Mouse (Mus musculus): ENCODE data around the gene Bglap. TPM values are rescaled to one million over a fixed set of nuclear protein-coding genes. Genes with fewer than 3 reads are reported as not detected.

Gene Bglap
- polyA plus RNA-seq, 1 experiment from 2014 or later, result not detected

GRCm38 (mm10) chr3:88363700-88364099 lies 20.6 kb downstream of the Bglap start:
- no peak for ATAC-seq (ENCODE audit: low FRiP score)
- Histone ChIP-seq H3K4me3 (replicated peaks) (no peak overlapping the region), H3K27me3 (replicated peaks) (peaks cover 18% of the 10 kb centered on the region), H3K9me3 (replicated peaks) (no peaks in the 10 kb centered on the region), H3K9ac (replicated peaks) (no peak overlapping the region), H3K4me1 (0 out of 2 replicates have a peak, but pooled peaks cover 5% of the 10 kb centered on the region), H3K27ac (replicated peaks) (no peak overlapping the region), H3K4me2 (no peak overlapping the region), H3K36me3 (peaks cover 42% of the 10 kb centered on the region)
- 61% methylated on average over 4 of the region's 4 CpGs for WGBS

- 94% methylated on average over 2 of the region's 2 CpGs for WGBS
- ATAC-seq (ENCODE audit: low FRiP score), result no peak
- no peak overlapping the region for H3K4me3 ChIP-seq (replicated peaks)
- peaks cover 59% of the 10 kb centered on the region for H3K36me3 ChIP-seq
- no peaks in the 10 kb centered on the region for H3K9me3 ChIP-seq (replicated peaks)
- no peak overlapping the region for H3K4me2 ChIP-seq
- no peak overlapping the region for H3K27ac ChIP-seq (replicated peaks)
- peaks cover 18% of the 10 kb centered on the region for H3K27me3 ChIP-seq (replicated peaks)
- H3K4me1 ChIP-seq, result 0 out of 2 replicates have a peak, but pooled peaks cover 3% of the 10 kb centered on the region
- no peak overlapping the region for H3K9ac ChIP-seq (replicated peaks)
Observed at GRCm38 (mm10) chr3:88361612-88362313, 22.5 kb downstream of the Bglap start.

GRCm38 (mm10) chr3:88361096-88361495 lies 23.2 kb downstream of the Bglap start:
- no peak overlapping the region for H3K4me3 ChIP-seq (replicated peaks)
- H3K36me3 ChIP-seq, result peaks cover 66% of the 10 kb centered on the region
- no peak overlapping the region for H3K9ac ChIP-seq (replicated peaks)
- 70% methylated on average over 6 of the region's 6 CpGs for WGBS
- no peak overlapping the region for H3K4me2 ChIP-seq
- peaks cover 17% of the 10 kb centered on the region for H3K27me3 ChIP-seq (replicated peaks)
- no peaks in the 10 kb centered on the region for H3K9me3 ChIP-seq (replicated peaks)
- ATAC-seq (ENCODE audit: low FRiP score), result no peak
- H3K27ac ChIP-seq (replicated peaks), result no peak overlapping the region
- 0 out of 2 replicates have a peak, but pooled peaks cover 2% of the 10 kb centered on the region for H3K4me1 ChIP-seq

GRCm38 (mm10) chr3:88359989-88360388 lies 24.3 kb downstream of the Bglap start:
- WGBS, result 77% methylated on average over 3 of the region's 3 CpGs
- Histone ChIP-seq H3K4me1 (no peaks in the 10 kb centered on the region), H3K27ac (replicated peaks) (no peak overlapping the region), H3K4me2 (no peak overlapping the region), H3K9me3 (replicated peaks) (no peaks in the 10 kb centered on the region), H3K27me3 (replicated peaks) (peaks cover 8% of the 10 kb centered on the region; the same call in 1 of the 2 replicates), H3K9ac (replicated peaks) (0 out of 2 replicates have a peak overlapping the region, but pooled peaks have one; percentile 10), H3K4me3 (replicated peaks) (no peak overlapping the region), H3K36me3 (peaks cover 77% of the 10 kb centered on the region)
- no peak for ATAC-seq (ENCODE audit: low FRiP score)

- H3K27me3 ChIP-seq (replicated peaks), result peaks cover 4% of the 10 kb centered on the region; the same call in 1 of the 2 replicates
- 0 out of 2 replicates have a peak overlapping the region, but pooled peaks have one; percentile 10 for H3K9ac ChIP-seq (replicated peaks)
- H3K27ac ChIP-seq (replicated peaks), result no peak overlapping the region
- H3K36me3 ChIP-seq, result peaks cover 81% of the 10 kb centered on the region
- no peaks in the 10 kb centered on the region for H3K9me3 ChIP-seq (replicated peaks)
- no peak overlapping the region for H3K4me3 ChIP-seq (replicated peaks)
- 54% methylated on average over 5 of the region's 5 CpGs for WGBS
- no peak overlapping the region for H3K4me2 ChIP-seq
- H3K4me1 ChIP-seq, result no peaks in the 10 kb centered on the region
- ATAC-seq (ENCODE audit: low FRiP score), result no peak
Observed at GRCm38 (mm10) chr3:88359584-88359983, 24.7 kb downstream of the Bglap start.

GRCm38 (mm10) chr3:88354396-88355165 lies 29.7 kb downstream of the Bglap start:
- H3K27ac ChIP-seq (replicated peaks), result no peak overlapping the region
- H3K4me3 ChIP-seq (replicated peaks), result no peak overlapping the region
- no peak for ATAC-seq (ENCODE audit: low FRiP score)
- 95% methylated on average over 8 of the region's 8 CpGs for WGBS
- no peak overlapping the region for H3K9ac ChIP-seq (replicated peaks)
- no peaks in the 10 kb centered on the region for H3K4me1 ChIP-seq
- H3K4me2 ChIP-seq, result no peak overlapping the region
- H3K36me3 ChIP-seq, result peaks cover 99% of the 10 kb centered on the region
- H3K27me3 ChIP-seq (replicated peaks), result no peaks in the 10 kb centered on the region
- no peaks in the 10 kb centered on the region for H3K9me3 ChIP-seq (replicated peaks)

GRCm38 (mm10) chr3:88352907-88353306 lies 31.4 kb downstream of the Bglap start:
- no peaks in the 10 kb centered on the region for H3K27me3 ChIP-seq (replicated peaks)
- H3K36me3 ChIP-seq, result peaks cover 98% of the 10 kb centered on the region
- no peak overlapping the region for H3K27ac ChIP-seq (replicated peaks)
- no peak overlapping the region for H3K4me3 ChIP-seq (replicated peaks)
- 90% methylated on average over 9 of the region's 9 CpGs for WGBS
- H3K4me2 ChIP-seq, result no peak overlapping the region
- H3K9ac ChIP-seq (replicated peaks), result no peak overlapping the region
- no peaks in the 10 kb centered on the region for H3K4me1 ChIP-seq
- ATAC-seq (ENCODE audit: low FRiP score), result no peak
- H3K9me3 ChIP-seq (replicated peaks), result no peaks in the 10 kb centered on the region

- Histone ChIP-seq H3K36me3 (peaks cover 99% of the 10 kb centered on the region), H3K9me3 (replicated peaks) (no peaks in the 10 kb centered on the region), H3K4me1 (no peaks in the 10 kb centered on the region), H3K27ac (replicated peaks) (no peak overlapping the region), H3K27me3 (replicated peaks) (no peaks in the 10 kb centered on the region), H3K4me3 (replicated peaks) (no peak overlapping the region), H3K4me2 (no peak overlapping the region), H3K9ac (replicated peaks) (no peak overlapping the region)
- 95% methylated on average over 13 of the region's 13 CpGs for WGBS
- ATAC-seq (ENCODE audit: low FRiP score), result no peak
Observed at GRCm38 (mm10) chr3:88350732-88351131, 33.5 kb downstream of the Bglap start.

- peaks cover 34% of the 10 kb centered on the region for H3K4me1 ChIP-seq
- peaks cover 25% of the 10 kb centered on the region for H3K36me3 ChIP-seq
- no peak overlapping the region for H3K4me2 ChIP-seq
- no peaks in the 10 kb centered on the region for H3K9me3 ChIP-seq (replicated peaks)
- H3K27ac ChIP-seq (replicated peaks), result no peak overlapping the region
- H3K27me3 ChIP-seq (replicated peaks), result no peaks in the 10 kb centered on the region
- H3K4me3 ChIP-seq (replicated peaks), result no peak overlapping the region
- ATAC-seq (ENCODE audit: low FRiP score), result no peak
- H3K9ac ChIP-seq (replicated peaks), result no peak overlapping the region
- WGBS, result 87% methylated on average over 3 of the region's 3 CpGs
Observed at GRCm38 (mm10) chr3:88339006-88339405, 45.3 kb downstream of the Bglap start.

- WGBS, result 94% methylated on average over 7 of the region's 7 CpGs
- Histone ChIP-seq H3K4me3 (replicated peaks) (no peak overlapping the region), H3K36me3 (peaks cover 18% of the 10 kb centered on the region), H3K4me1 (peaks cover 34% of the 10 kb centered on the region), H3K27me3 (replicated peaks) (no peaks in the 10 kb centered on the region), H3K27ac (replicated peaks) (no peak overlapping the region), H3K9me3 (replicated peaks) (no peaks in the 10 kb centered on the region), H3K9ac (replicated peaks) (no peak overlapping the region), H3K4me2 (no peak overlapping the region)
- no peak for ATAC-seq (ENCODE audit: low FRiP score)
Observed at GRCm38 (mm10) chr3:88338316-88338715, 45.9 kb downstream of the Bglap start.

- 0 out of 2 replicates have a peak overlapping the region, but pooled peaks have one; percentile 13 for H3K27ac ChIP-seq (replicated peaks)
- no peak for ATAC-seq (ENCODE audit: low FRiP score)
- H3K36me3 ChIP-seq, result peaks cover 10% of the 10 kb centered on the region
- peaks cover 34% of the 10 kb centered on the region for H3K4me1 ChIP-seq
- peak overlapping the region; percentile 15; the same call in 1 of the 2 replicates for H3K4me3 ChIP-seq (replicated peaks)
- H3K9ac ChIP-seq (replicated peaks), result 0 out of 2 replicates have a peak overlapping the region, but pooled peaks have one; percentile 21
- no peaks in the 10 kb centered on the region for H3K27me3 ChIP-seq (replicated peaks)
- peak overlapping the region; percentile 71 for H3K4me2 ChIP-seq
- H3K9me3 ChIP-seq (replicated peaks), result no peaks in the 10 kb centered on the region
- 78% methylated on average over 11 of the region's 11 CpGs for WGBS
Observed at GRCm38 (mm10) chr3:88337367-88338020, 46.8 kb downstream of the Bglap start.
